In genomic region chr16:95835941-95836340, GRCm38 (mm10) we compare ENCODE assay signal across 20 mouse cellular contexts.
DNase-seq lines count a peak whose midpoint lies in the region; ATAC-seq lines count a peak whose summit lies in the region.
"Had no signal": no experiment of that assay in that cellular context is flagged by ENCODE, and none has a peak within 500 bp of the region (broad histone marks: within the 10 kb centered on the region; RNA-seq: fewer than 3 reads in every experiment).

No protein-coding gene starts in this region.

- H3K4me2 ChIP-seq in heart, embryonic 11.5 days: no peak overlapping the region
- H3K4me2 ChIP-seq: embryonic facial prominence, embryonic 15.5 days; heart, embryonic 12.5 days; hindbrain, embryonic 14.5 days; intestine, embryonic 15.5 days had no signal

- H3K9ac ChIP-seq in heart, embryonic 11.5 days (ENCODE audit: low read depth, low read length): no peak overlapping the region
- H3K9ac ChIP-seq: embryonic facial prominence, embryonic 15.5 days; heart, embryonic 12.5 days; hindbrain, embryonic 14.5 days; intestine, embryonic 15.5 days had no signal

- H3K27ac ChIP-seq in brown adipose tissue, adult 24 weeks (replicated peaks; ENCODE audit: low read depth, low read length): 0 out of 2 replicates have a peak overlapping the region, but pooled peaks have one; percentile 9
- H3K27ac ChIP-seq in limb, embryonic 10.5 days: peak overlapping the region; percentile 57; the same call in 1 of the 2 replicates
- no peak overlapping the region for H3K27ac ChIP-seq in heart, embryonic 11.5 days (ENCODE audit: low read depth, low read length)
- H3K27ac ChIP-seq: forebrain, embryonic 10.5 days; gastrocnemius, adult 2 months; hindbrain, embryonic 10.5 days; hindbrain, embryonic 14.5 days; intestine, embryonic 15.5 days had no signal

- DNase-seq in adrenal gland, adult 8-10 months: peak; percentile 68
- no peak for DNase-seq in adrenal gland, postnatal 4 days (ENCODE audit: low spot score in 2 of 2)
- no peak for DNase-seq in limb, embryonic 10.5 days (ENCODE audit: low spot score)
- no peak for DNase-seq in gastrocnemius, postnatal 10 days
- DNase-seq in left cerebral cortex, adult 9 months (ENCODE audit: low spot score in 2 of 2): no peak
- DNase-seq: cerebellum, adult 11-12 months; cerebellum, adult 9-10 months; cerebellum, postnatal 25 days; gastrocnemius, adult 2 months; heart, adult 18-20 months had no signal

- peaks cover 35% of the 10 kb centered on the region for H3K4me1 ChIP-seq in brown adipose tissue, adult 24 weeks (ENCODE audit: control insufficient read depth, insufficient read depth, insufficient read length, low read length)
- H3K4me1 ChIP-seq in limb, embryonic 10.5 days: peaks cover 51% of the 10 kb centered on the region
- H3K4me1 ChIP-seq in heart, embryonic 11.5 days (ENCODE audit: control insufficient read depth, insufficient read depth, low read length): peaks cover 18% of the 10 kb centered on the region

- H3K4me3 ChIP-seq in brown adipose tissue, adult 24 weeks (ENCODE audit: insufficient read depth, low read depth, low read length): no peak overlapping the region
- H3K4me3 ChIP-seq in limb, embryonic 10.5 days: no peak overlapping the region
- H3K4me3 ChIP-seq in heart, embryonic 11.5 days (ENCODE audit: low read depth, low read length): no peak overlapping the region
- H3K4me3 ChIP-seq: embryonic facial prominence, embryonic 15.5 days; erythroblast, embryonic 14.5 days; forebrain, embryonic 10.5 days; gastrocnemius, adult 2 months; heart, embryonic 12.5 days; hindbrain, embryonic 10.5 days; intestine, embryonic 15.5 days had no signal

- H3K9me3 ChIP-seq in limb, embryonic 10.5 days (replicated peaks): no peaks in the 10 kb centered on the region
- no peaks in the 10 kb centered on the region for H3K9me3 ChIP-seq in heart, embryonic 11.5 days (replicated peaks; ENCODE audit: control insufficient read depth, low read length)
- H3K9me3 ChIP-seq: embryonic facial prominence, embryonic 15.5 days; forebrain, embryonic 10.5 days; heart, embryonic 12.5 days; hindbrain, embryonic 10.5 days; intestine, embryonic 15.5 days had no signal

- 94% methylated on average over 1 of the region's 1 CpGs for WGBS in limb, embryonic 10.5 days
- WGBS in heart, embryonic 11.5 days (ENCODE audit: insufficient replicate concordance): 77% methylated on average over 1 of the region's 1 CpGs

- no peaks in the 10 kb centered on the region for H3K36me3 ChIP-seq in limb, embryonic 10.5 days
- no peaks in the 10 kb centered on the region for H3K36me3 ChIP-seq in heart, embryonic 11.5 days (ENCODE audit: control insufficient read depth, insufficient read depth, low read length)
- H3K36me3 ChIP-seq: embryonic facial prominence, embryonic 15.5 days; forebrain, embryonic 10.5 days; heart, embryonic 12.5 days; hindbrain, embryonic 10.5 days; intestine, embryonic 15.5 days had no signal

- no peak for ATAC-seq in heart, embryonic 11.5 days (replicated peaks; ENCODE audit: insufficient number of reproducible peaks, low FRiP score, low TSS enrichment)
- ATAC-seq: forebrain, embryonic 14.5 days; intestine, embryonic 15.5 days had no signal

- no peaks in the 10 kb centered on the region for H3K27me3 ChIP-seq in limb, embryonic 10.5 days (ENCODE audit: low read depth, poor library complexity, severe bottlenecking)
- no peaks in the 10 kb centered on the region for H3K27me3 ChIP-seq in heart, embryonic 11.5 days (ENCODE audit: control insufficient read depth, insufficient read depth, low read length)
- H3K27me3 ChIP-seq: embryonic facial prominence, embryonic 15.5 days; heart, embryonic 12.5 days; intestine, embryonic 15.5 days had no signal
